Mouse (Mus musculus): ENCODE measurements around the gene Rps24. TPM values are rescaled to one million over a fixed set of nuclear protein-coding genes. Genes with fewer than 3 reads are reported as not detected.

Rps24 gene
- polyA plus RNA-seq, 1 experiment, result 2,792 TPM

DNA sequence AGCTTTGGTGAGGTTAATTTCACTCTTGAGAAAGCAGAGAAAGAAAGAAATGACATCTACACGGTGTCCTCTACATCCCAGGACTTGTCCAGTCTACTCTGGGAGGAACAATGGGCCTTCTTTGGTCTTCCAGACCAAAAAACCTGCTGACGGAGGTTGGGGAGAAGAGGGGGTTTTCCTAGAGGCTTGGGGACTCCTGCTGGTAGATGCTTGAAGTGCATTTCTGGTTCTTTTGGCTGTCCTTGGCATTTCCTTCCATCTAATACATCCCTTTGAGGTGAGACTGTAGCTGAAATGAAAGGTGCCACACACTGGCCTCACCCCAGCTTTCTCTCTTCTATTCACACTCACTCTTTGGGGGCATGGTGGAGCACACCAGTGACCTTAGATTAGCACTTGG is 57.1 kb downstream of the Rps24 start:
- Histone ChIP-seq H3K4me1 (ENCODE audit: control insufficient read depth, insufficient read depth, low read length) (no peaks in the 10 kb centered on the region), H3K4me3 (ENCODE audit: insufficient read depth, low read length) (no peak overlapping the region), H3K27ac (ENCODE audit: insufficient read depth, low read depth, low read length) (no peak overlapping the region)
- TF ChIP-seq POLR2A (IDR thresholded peaks at IDR 0.05; ENCODE audit: borderline replicate concordance, low read depth, low read length), result no peak
- TF ChIP-seq CTCF (IDR thresholded peaks at IDR 0.05; ENCODE audit: low read depth, low read length), result no peak

Other genes with a start within 250 kb of the Rps24 start
- 0.29 and 0.35 TPM in 2 replicates for gene Dlg5, start 241.2 kb upstream of the Rps24 start, polyA plus RNA-seq (2012; ENCODE audit: insufficient read depth, insufficient read length, missing spikeins)
- not detected in 2 replicates for gene E330034G19Rik, start 193.9 kb upstream of the Rps24 start, polyA plus RNA-seq (2012; ENCODE audit: insufficient read depth, insufficient read length, missing spikeins)
- 16.5 and 17.5 TPM in 2 replicates for gene Polr3a, start 67 bp upstream of the Rps24 start, polyA plus RNA-seq (2012; ENCODE audit: insufficient read depth, insufficient read length, missing spikeins)

Measured in bone marrow macrophage, adult 2 months (primary cell).